Mouse (Mus musculus): ENCODE data around the gene Sept10. TPM values are rescaled to one million over a fixed set of nuclear protein-coding genes. Genes with fewer than 3 reads are reported as not detected.

The Sept10 gene
- total RNA-seq, 2 experiments from 2014 or later, result 12.5 to 15.6 TPM

GRCm38 (mm10) chr10:59225137-59225536, 3.5 kb upstream of the Sept10 start:
- no peak for DNase-seq (ENCODE audit: low spot score in 2 of 2)

- DNase-seq (ENCODE audit: low spot score in 2 of 2), result no peak
Measured at GRCm38 (mm10) chr10:59223890-59224289, 2.2 kb upstream of the Sept10 start.

GRCm38 (mm10) chr10:59223301-59223700, 1.7 kb upstream of the Sept10 start:
- DNase-seq (ENCODE audit: low spot score in 2 of 2), result no peak

GRCm38 (mm10) chr10:59222271-59223101, 839 bp upstream of the Sept10 start:
- DNase-seq (ENCODE audit: low spot score in 2 of 2), result peak; percentile 42 to 47

GRCm38 (mm10) chr10:59220824-59221472, 699 bp downstream of the Sept10 start:
- no peak for DNase-seq (ENCODE audit: low spot score in 2 of 2)

- DNase-seq (ENCODE audit: low spot score in 2 of 2), result no peak
Measured at GRCm38 (mm10) chr10:59200011-59200410, 21.6 kb downstream of the Sept10 start.

- no peak for DNase-seq (ENCODE audit: low spot score in 2 of 2)
Measured at GRCm38 (mm10) chr10:59196763-59197162, 24.9 kb downstream of the Sept10 start.

GRCm38 (mm10) chr10:59194891-59195290, 26.8 kb downstream of the Sept10 start:
- no peak for DNase-seq (ENCODE audit: low spot score in 2 of 2)

GRCm38 (mm10) chr10:59182306-59182705, 39.3 kb downstream of the Sept10 start:
- no peak for DNase-seq (ENCODE audit: low spot score in 2 of 2)

GRCm38 (mm10) chr10:59179620-59180019, 42.0 kb downstream of the Sept10 start:
- DNase-seq (ENCODE audit: low spot score in 2 of 2), result no peak

GRCm38 (mm10) chr10:59172539-59172938, 49.1 kb downstream of the Sept10 start:
- no peak for DNase-seq (ENCODE audit: low spot score in 2 of 2)

- DNase-seq (ENCODE audit: low spot score in 2 of 2), result no peak
Measured at GRCm38 (mm10) chr10:59171042-59171441, 50.6 kb downstream of the Sept10 start.

- peak; percentile 57 to 74 for DNase-seq (ENCODE audit: low spot score in 2 of 2)
Measured at GRCm38 (mm10) chr10:59166104-59166944, 55.3 kb downstream of the Sept10 start.

GRCm38 (mm10) chr10:59162185-59162897, 59.3 kb downstream of the Sept10 start:
- DNase-seq (ENCODE audit: low spot score in 2 of 2), result no peak

GRCm38 (mm10) chr10:59158627-59159026, 63.0 kb downstream of the Sept10 start:
- DNase-seq (ENCODE audit: low spot score in 2 of 2), result no peak

- DNase-seq (ENCODE audit: low spot score in 2 of 2), result no peak
Measured at GRCm38 (mm10) chr10:59152544-59153081, 69.0 kb downstream of the Sept10 start.

- no peak for DNase-seq (ENCODE audit: low spot score in 2 of 2)
Measured at GRCm38 (mm10) chr10:59150938-59151657, 70.5 kb downstream of the Sept10 start.

- DNase-seq (ENCODE audit: low spot score in 2 of 2), result peak; percentile 43 to 60
Measured at GRCm38 (mm10) chr10:59149956-59150383, 71.7 kb downstream of the Sept10 start.

GRCm38 (mm10) chr10:59133478-59134009, 88.1 kb downstream of the Sept10 start:
- DNase-seq (ENCODE audit: low spot score in 2 of 2), result no peak
